In the genomic region with DNA sequence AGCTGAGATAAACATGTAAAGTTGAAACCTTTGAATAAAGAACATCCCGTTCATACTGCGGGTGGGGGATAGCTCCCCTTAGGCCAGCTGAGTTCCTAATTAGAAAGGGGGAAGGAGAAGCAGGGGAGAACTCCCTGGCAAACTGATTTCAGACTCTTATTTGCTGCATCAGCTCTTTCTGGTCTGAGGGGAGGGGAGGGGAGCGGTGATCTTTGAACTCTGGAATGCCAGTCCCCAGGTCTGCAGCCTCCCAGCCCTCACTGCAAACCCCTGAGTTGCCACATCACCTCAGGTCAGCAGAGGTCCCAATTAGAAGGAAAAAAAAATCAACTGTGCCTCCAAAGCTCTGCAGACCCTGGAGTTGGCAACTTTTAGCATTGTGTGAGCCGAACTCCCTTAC, we compare ENCODE assay signal across 13 mouse cellular contexts.
"Had no signal": no experiment of that assay in that cellular context is flagged by ENCODE, and none has a peak within 500 bp of the region (broad histone marks: within the 10 kb centered on the region; RNA-seq: fewer than 3 reads in every experiment).

No protein-coding gene starts in this region.

- H3K27ac ChIP-seq: limb, embryonic 15.5 days; liver, embryonic 13.5 days; midbrain, embryonic 13.5 days; neural tube, embryonic 15.5 days had no signal

- DNase-seq: layer of hippocampus, adult 9-11 months; layer of hippocampus, postnatal 36 days; liver, embryonic 13.5 days; lung, adult 18-20 months; right cerebral cortex, adult 18-20 months; right cerebral cortex, postnatal 25 days; thymus, postnatal 4 days had no signal

- H3K27me3 ChIP-seq: limb, embryonic 15.5 days; liver, embryonic 13.5 days; midbrain, embryonic 13.5 days; neural tube, embryonic 15.5 days had no signal

- H3K36me3 ChIP-seq: limb, embryonic 15.5 days; liver, embryonic 13.5 days; midbrain, embryonic 13.5 days; neural tube, embryonic 15.5 days had no signal

- H3K9ac ChIP-seq: limb, embryonic 15.5 days; liver, embryonic 13.5 days; midbrain, embryonic 13.5 days; neural tube, embryonic 15.5 days had no signal

- H3K4me2 ChIP-seq: limb, embryonic 15.5 days; liver, embryonic 13.5 days; midbrain, embryonic 13.5 days; neural tube, embryonic 15.5 days had no signal

- H3K4me1 ChIP-seq: limb, embryonic 15.5 days; liver, embryonic 13.5 days; midbrain, embryonic 13.5 days; neural tube, embryonic 15.5 days had no signal

- H3K9me3 ChIP-seq: limb, embryonic 15.5 days; midbrain, embryonic 13.5 days; neural tube, embryonic 15.5 days had no signal

- ATAC-seq: inflammation-experienced regulatory T-cells, adult 6 months; intestine, postnatal 0 days; midbrain, embryonic 13.5 days had no signal

- H3K4me3 ChIP-seq: limb, embryonic 15.5 days; liver, embryonic 13.5 days; midbrain, embryonic 13.5 days; myocyte; neural tube, embryonic 15.5 days had no signal
